Mouse (Mus musculus): ENCODE results near the gene Itga1.

DNA sequence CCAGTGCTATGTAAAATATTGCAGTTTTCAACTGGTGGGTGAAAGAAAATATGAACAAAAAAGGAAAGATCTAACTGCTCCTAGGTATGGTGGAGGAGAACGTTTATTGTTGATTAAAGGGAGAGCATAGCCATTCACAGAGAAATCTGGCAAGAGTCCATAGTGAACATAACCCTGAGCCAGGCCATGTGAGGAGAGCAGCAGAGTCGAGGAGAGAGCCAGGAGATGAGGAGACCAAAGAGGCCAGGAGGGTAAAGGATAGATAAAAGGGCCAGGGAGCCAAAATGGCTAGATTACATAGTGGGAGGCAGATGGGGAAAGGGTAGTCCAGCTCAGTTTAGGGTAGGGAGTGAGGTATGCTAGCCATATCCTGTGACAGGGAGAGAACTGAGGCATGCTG lies 5.5 kb downstream of the Itga1 start:
- TF ChIP-seq POLR2A (IDR thresholded peaks at IDR 0.05; ENCODE audit: control insufficient read depth, low read depth, low read length): no peak
- no peak for TF ChIP-seq CTCF (IDR thresholded peaks at IDR 0.05; ENCODE audit: control insufficient read depth, insufficient read depth, insufficient replicate concordance, low read depth, low read length)

Measured in testis, adult 2 months (tissue).